In genomic region chr14:21849524-21850418, GRCm38 (mm10) we compare ENCODE assay signal across 12 mouse cellular contexts. TPM values are rescaled to one million over a fixed set of nuclear protein-coding genes. Genes with fewer than 3 reads are reported as not detected.
DNase-seq lines count a peak whose midpoint lies in the region; ATAC-seq and TF ChIP-seq lines count a peak whose summit lies in the region.
"Had no signal": no experiment of that assay in that cellular context is flagged by ENCODE, and none has a peak within 500 bp of the region (broad histone marks: within the 10 kb centered on the region; RNA-seq: fewer than 3 reads in every experiment).

No protein-coding gene starts in this region.

- TF ChIP-seq CTCF in ES-Bruce4 (IDR thresholded peaks at IDR 0.05; ENCODE audit: low read depth, low read length) = no peak

- WGBS in heart, embryonic 13.5 days = 76% methylated on average over 13 of the region's 13 CpGs
- 85% methylated on average over 13 of the region's 13 CpGs for whole genome bisulfite sequencing in limb, embryonic 11.5 days
- WGBS in hindbrain, embryonic 14.5 days = 88% methylated on average over 13 of the region's 13 CpGs

- ATAC-seq in cerebellum, adult (ENCODE audit: insufficient number of reproducible peaks, low FRiP score, low TSS enrichment) = no peak
- ATAC-seq in heart, embryonic 13.5 days (ENCODE audit: extremely low read depth, insufficient number of reproducible peaks, low FRiP score, low TSS enrichment) = no peak
- no peak for ATAC-seq in limb, embryonic 11.5 days (ENCODE audit: insufficient number of reproducible peaks, low FRiP score, low TSS enrichment, low read depth)
- no peak for ATAC-seq in hindbrain, embryonic 14.5 days (ENCODE audit: low FRiP score)

- peak overlapping the region; percentile 100; the same call in 1 of the 2 replicates for H3K4me2 ChIP-seq in heart, embryonic 13.5 days
- H3K4me2 ChIP-seq in limb, embryonic 11.5 days (ENCODE audit: low read depth, severe bottlenecking) = peak overlapping the region; percentile 10; the same call in 1 of the 2 replicates
- H3K4me2 ChIP-seq in hindbrain, embryonic 14.5 days (replicated peaks) = no peak overlapping the region

- intact Hi-C loops in heart, postnatal 25 days (cut with DNase I) = loop anchor here (1.0 to 10.0 kb wide), 4 partner anchors 17 to 345 kb away; partner anchors contain the start of genes Dusp13 and Samd8

- peaks cover 22% of the 10 kb centered on the region for H3K36me3 ChIP-seq in heart, embryonic 13.5 days
- H3K36me3 ChIP-seq in ES-Bruce4 (ENCODE audit: control insufficient read depth, insufficient read depth, low read length, poor library complexity, severe bottlenecking) = peaks cover 21% of the 10 kb centered on the region
- H3K36me3 ChIP-seq in limb, embryonic 11.5 days (ENCODE audit: control insufficient read depth, insufficient read depth, low read length) = 0 out of 2 replicates have a peak, but pooled peaks cover 2% of the 10 kb centered on the region
- H3K36me3 ChIP-seq in hindbrain, embryonic 14.5 days (replicated peaks; ENCODE audit: control insufficient read depth, insufficient read depth) = peaks cover 23% of the 10 kb centered on the region

- H3K4me1 ChIP-seq in heart, embryonic 13.5 days = peaks cover 68% of the 10 kb centered on the region
- H3K4me1 ChIP-seq in ES-Bruce4 (ENCODE audit: control insufficient read depth, insufficient read depth, low read length) = no peaks in the 10 kb centered on the region
- H3K4me1 ChIP-seq in limb, embryonic 11.5 days (ENCODE audit: control insufficient read depth, insufficient read depth, low read length) = peaks cover 28% of the 10 kb centered on the region
- peaks cover 22% of the 10 kb centered on the region for H3K4me1 ChIP-seq in hindbrain, embryonic 14.5 days (replicated peaks; ENCODE audit: control insufficient read depth, insufficient read depth, low read length)

- no peak for TF ChIP-seq POLR2A in ES-Bruce4 (IDR thresholded peaks at IDR 0.05; ENCODE audit: insufficient read depth, low read length)

- peak overlapping the region; percentile 20 for H3K27ac ChIP-seq in heart, embryonic 13.5 days (replicated peaks)
- peak overlapping the region; percentile 26 for H3K27ac ChIP-seq in ES-Bruce4 (ENCODE audit: insufficient read depth, low read length)
- H3K27ac ChIP-seq in limb, embryonic 11.5 days (replicated peaks; ENCODE audit: low read depth, low read length) = no peak overlapping the region
- no peak overlapping the region for H3K27ac ChIP-seq in hindbrain, embryonic 14.5 days
- H3K27ac ChIP-seq: embryonic facial prominence, embryonic 12.5 days; forebrain, embryonic 12.5 days; stomach, postnatal 0 days had no signal

- peak; percentile 61 for DNase-seq in cerebellum, adult 11-12 months
- no peak for DNase-seq in heart, postnatal 25 days (ENCODE audit: low spot score)
- no peak for DNase-seq in limb, embryonic 11.5 days (ENCODE audit: low spot score)
- DNase-seq in urinary bladder, adult 18-20 months (ENCODE audit: low spot score in 2 of 2) = no peak
- DNase-seq in hindbrain, embryonic 14.5 days (ENCODE audit: low spot score) = no peak
- DNase-seq: kidney, adult 18-20 months had no signal

- H3K4me3 ChIP-seq in heart, embryonic 13.5 days = no peak overlapping the region
- peak overlapping the region; percentile 35 for H3K4me3 ChIP-seq in ES-Bruce4 (ENCODE audit: low read depth, low read length)
- H3K4me3 ChIP-seq in limb, embryonic 11.5 days (ENCODE audit: low read depth, low read length) = no peak overlapping the region
- H3K4me3 ChIP-seq in hindbrain, embryonic 14.5 days (replicated peaks; ENCODE audit: low read length) = no peak overlapping the region

- TF ChIP-seq EP300 in ES-Bruce4 (IDR thresholded peaks at IDR 0.05; ENCODE audit: insufficient read depth, low read depth, low read length) = no peak

- peak overlapping the region; percentile 15; the same call in 1 of the 2 replicates for H3K9ac ChIP-seq in heart, embryonic 13.5 days
- H3K9ac ChIP-seq in ES-Bruce4 (ENCODE audit: low read depth, poor library complexity, severe bottlenecking) = no peak overlapping the region; the same call in 1 of the 2 replicates
- H3K9ac ChIP-seq in limb, embryonic 11.5 days (ENCODE audit: low read length) = no peak overlapping the region
- H3K9ac ChIP-seq in hindbrain, embryonic 14.5 days = no peak overlapping the region
- H3K9ac ChIP-seq: embryonic facial prominence, embryonic 12.5 days had no signal

- no peaks in the 10 kb centered on the region; the same call in 1 of the 2 replicates for H3K27me3 ChIP-seq in heart, embryonic 13.5 days (replicated peaks)
- H3K27me3 ChIP-seq in ES-Bruce4 (ENCODE audit: control insufficient read depth, insufficient read depth, low read length, poor library complexity, severe bottlenecking) = no peaks in the 10 kb centered on the region
- H3K27me3 ChIP-seq in limb, embryonic 11.5 days (ENCODE audit: control insufficient read depth, insufficient read depth, low read length) = no peaks in the 10 kb centered on the region
- H3K27me3 ChIP-seq in hindbrain, embryonic 14.5 days (ENCODE audit: control insufficient read depth, insufficient read depth, low read length) = no peaks in the 10 kb centered on the region
- H3K27me3 ChIP-seq: embryonic facial prominence, embryonic 12.5 days; forebrain, embryonic 12.5 days had no signal

- no peaks in the 10 kb centered on the region for H3K9me3 ChIP-seq in heart, embryonic 13.5 days
- H3K9me3 ChIP-seq in ES-Bruce4 (replicated peaks; ENCODE audit: control insufficient read depth, insufficient read depth, low read length, poor library complexity, severe bottlenecking) = no peaks in the 10 kb centered on the region
- no peaks in the 10 kb centered on the region for H3K9me3 ChIP-seq in limb, embryonic 11.5 days (ENCODE audit: control insufficient read depth, low read length)
- no peaks in the 10 kb centered on the region for H3K9me3 ChIP-seq in hindbrain, embryonic 14.5 days (ENCODE audit: control insufficient read depth, low read length)
- H3K9me3 ChIP-seq: embryonic facial prominence, embryonic 12.5 days; forebrain, embryonic 12.5 days had no signal

RNA-seq across cellular contexts. Expression of gene Comtd1, which starts 1.0 kb away (rescaled TPM):
- polyA plus RNA-seq in heart, embryonic 13.5 days (2015; fragmentation: Nextera tagmentation; extraction: Ambion mirVana) = 36.7 and 44.7 TPM in 2 replicates
- total RNA-seq in heart, postnatal 25 days (2021) = 1 to 10 TPM; 7.5 to 9.5 TPM
- 12.8 and 19.4 TPM in 2 replicates for polyA plus RNA-seq in ES-Bruce4 (2011; ENCODE audit: insufficient read depth, insufficient read length, low read depth, missing spikeins)
- 14.3 and 18.7 TPM in 2 replicates for polyA plus RNA-seq in limb, embryonic 11.5 days (2014; fragmentation: Nextera tagmentation; extraction: Ambion mirVana)
- 55.8 and 58.0 TPM in 2 replicates for polyA plus RNA-seq in hindbrain, embryonic 14.5 days (2014; fragmentation: Nextera tagmentation; extraction: Ambion mirVana)

RNA-seq across cellular contexts. Expression of gene Vdac2, which starts 24.7 kb away (rescaled TPM):
- 414 and 475 TPM in 2 replicates for polyA plus RNA-seq in heart, embryonic 13.5 days (2015; fragmentation: Nextera tagmentation; extraction: Ambion mirVana)
- total RNA-seq in heart, postnatal 25 days (2021) = 100 to 1,000 TPM; 494 to 528 TPM
- polyA plus RNA-seq in ES-Bruce4 (2011; ENCODE audit: insufficient read depth, insufficient read length, low read depth, missing spikeins) = 358 and 367 TPM in 2 replicates
- 298 and 313 TPM in 2 replicates for polyA plus RNA-seq in limb, embryonic 11.5 days (2014; fragmentation: Nextera tagmentation; extraction: Ambion mirVana)
- polyA plus RNA-seq in hindbrain, embryonic 14.5 days (2014; fragmentation: Nextera tagmentation; extraction: Ambion mirVana) = 305 and 316 TPM in 2 replicates

Comparison
In these comparisons a context has a peak if more than half of its experiments do, and no peak if none do; other contexts are left out.
1. H3K27ac ChIP-seq: peak in heart, embryonic 13.5 days (single experiment) and ES-Bruce4 (single experiment); none in limb, embryonic 11.5 days (single experiment) and hindbrain, embryonic 14.5 days (single experiment).